8 mouse cellular contexts compared by ENCODE assay signal in the genomic region with DNA sequence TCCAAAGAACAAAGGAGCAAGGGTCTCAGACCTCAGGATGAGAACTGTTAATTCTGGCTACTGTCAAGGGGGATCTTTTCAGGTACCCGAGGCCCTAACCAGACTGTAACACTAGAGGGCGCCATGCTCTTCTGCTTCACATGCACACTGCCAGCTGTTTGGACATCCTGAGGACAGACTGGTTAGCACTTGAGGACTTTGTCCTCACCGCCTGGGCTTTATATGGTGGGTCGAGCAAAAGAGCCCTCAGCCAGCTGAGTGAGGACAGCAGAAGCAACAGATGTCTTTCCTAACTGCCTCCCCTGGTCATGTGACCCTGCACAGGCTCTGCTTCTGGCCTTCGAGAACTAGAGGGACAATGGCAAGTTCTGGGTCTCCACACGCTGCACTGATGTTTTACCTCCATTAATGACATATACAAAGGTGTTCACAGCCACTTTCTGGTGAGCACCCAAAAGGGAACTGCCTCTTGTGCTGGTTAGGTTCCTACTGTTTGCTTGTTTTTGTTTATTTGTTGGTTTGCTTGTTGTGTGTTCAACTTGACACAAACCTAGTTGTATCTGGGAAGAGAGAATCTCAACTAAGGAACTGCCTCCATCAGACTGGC. TPM values are rescaled to one million over a fixed set of nuclear protein-coding genes. Genes with fewer than 3 reads are reported as not detected.
DNase-seq lines count a peak whose midpoint lies in the region; ATAC-seq and TF ChIP-seq lines count a peak whose summit lies in the region.

No protein-coding gene starts in this region.

- H3K4me3 ChIP-seq in embryonic facial prominence, embryonic 11.5 days (ENCODE audit: low read depth, low read length), result no peak overlapping the region
- H3K4me3 ChIP-seq in kidney, postnatal 0 days (replicated peaks; ENCODE audit: low read depth, low read length), result no peak overlapping the region
- H3K4me3 ChIP-seq in liver, embryonic 11.5 days (ENCODE audit: low read depth, low read length), result no peak overlapping the region
- no peak overlapping the region for H3K4me3 ChIP-seq in neural tube, embryonic 11.5 days (ENCODE audit: low read depth, low read length)
- no peak overlapping the region for H3K4me3 ChIP-seq in stomach, embryonic 15.5 days (replicated peaks)

- H3K36me3 ChIP-seq in embryonic facial prominence, embryonic 11.5 days (replicated peaks; ENCODE audit: control insufficient read depth, insufficient read depth, low read depth, low read length), result no peaks in the 10 kb centered on the region
- H3K36me3 ChIP-seq in kidney, postnatal 0 days (ENCODE audit: insufficient read depth, low read length), result no peaks in the 10 kb centered on the region
- no peaks in the 10 kb centered on the region for H3K36me3 ChIP-seq in liver, embryonic 11.5 days (ENCODE audit: control insufficient read depth, insufficient read depth, low read length)
- H3K36me3 ChIP-seq in neural tube, embryonic 11.5 days (ENCODE audit: control insufficient read depth, insufficient read depth, low read length), result no peaks in the 10 kb centered on the region
- H3K36me3 ChIP-seq in stomach, embryonic 15.5 days, result no peaks in the 10 kb centered on the region

- 29% methylated on average over 6 of the region's 6 CpGs for WGBS in embryonic facial prominence, embryonic 11.5 days
- 20% methylated on average over 6 of the region's 6 CpGs for WGBS in kidney, postnatal 0 days
- WGBS in liver, embryonic 11.5 days, result 30% methylated on average over 6 of the region's 6 CpGs
- whole genome bisulfite sequencing in neural tube, embryonic 11.5 days, result 32% methylated on average over 6 of the region's 6 CpGs
- WGBS in stomach, embryonic 15.5 days, result 20% methylated on average over 6 of the region's 6 CpGs

- peak; percentile 98 for TF ChIP-seq CTCF in kidney, postnatal 0 days (IDR thresholded peaks at IDR 0.05; ENCODE audit: low read depth)

- H3K9me3 ChIP-seq in embryonic facial prominence, embryonic 11.5 days (replicated peaks; ENCODE audit: control insufficient read depth, low read length), result no peaks in the 10 kb centered on the region
- H3K9me3 ChIP-seq in kidney, postnatal 0 days (replicated peaks; ENCODE audit: low read length), result no peaks in the 10 kb centered on the region
- no peaks in the 10 kb centered on the region for H3K9me3 ChIP-seq in liver, embryonic 11.5 days (ENCODE audit: control insufficient read depth, low read length)
- no peaks in the 10 kb centered on the region for H3K9me3 ChIP-seq in neural tube, embryonic 11.5 days (ENCODE audit: control insufficient read depth, low read length)
- H3K9me3 ChIP-seq in stomach, embryonic 15.5 days, result no peaks in the 10 kb centered on the region

- no peaks in the 10 kb centered on the region for H3K27me3 ChIP-seq in embryonic facial prominence, embryonic 11.5 days (ENCODE audit: control insufficient read depth, insufficient read depth, low read length)
- no peaks in the 10 kb centered on the region for H3K27me3 ChIP-seq in kidney, postnatal 0 days (ENCODE audit: insufficient read depth, low read length)
- no peaks in the 10 kb centered on the region for H3K27me3 ChIP-seq in liver, embryonic 11.5 days (replicated peaks; ENCODE audit: control insufficient read depth, insufficient read depth, low read length)
- H3K27me3 ChIP-seq in neural tube, embryonic 11.5 days (ENCODE audit: control insufficient read depth, insufficient read depth, low read length), result no peaks in the 10 kb centered on the region
- H3K27me3 ChIP-seq in stomach, embryonic 15.5 days (replicated peaks), result no peaks in the 10 kb centered on the region

- H3K4me1 ChIP-seq in embryonic facial prominence, embryonic 11.5 days (ENCODE audit: control insufficient read depth, insufficient read depth, low read length), result no peaks in the 10 kb centered on the region
- no peaks in the 10 kb centered on the region for H3K4me1 ChIP-seq in kidney, postnatal 0 days (replicated peaks; ENCODE audit: insufficient read depth, low read length)
- no peaks in the 10 kb centered on the region for H3K4me1 ChIP-seq in liver, embryonic 11.5 days (replicated peaks; ENCODE audit: control insufficient read depth, insufficient read depth, low read length)
- H3K4me1 ChIP-seq in neural tube, embryonic 11.5 days (ENCODE audit: control insufficient read depth, insufficient read depth, low read length), result no peaks in the 10 kb centered on the region
- H3K4me1 ChIP-seq in stomach, embryonic 15.5 days, result no peaks in the 10 kb centered on the region

- no peak overlapping the region for H3K9ac ChIP-seq in embryonic facial prominence, embryonic 11.5 days (replicated peaks; ENCODE audit: low read length)
- no peak overlapping the region for H3K9ac ChIP-seq in kidney, postnatal 0 days (ENCODE audit: low read depth, low read length)
- no peak overlapping the region for H3K9ac ChIP-seq in liver, embryonic 11.5 days (ENCODE audit: low read depth, low read length)
- no peak overlapping the region for H3K9ac ChIP-seq in neural tube, embryonic 11.5 days (ENCODE audit: low read length)
- no peak overlapping the region for H3K9ac ChIP-seq in stomach, embryonic 15.5 days

- no peak overlapping the region for H3K4me2 ChIP-seq in embryonic facial prominence, embryonic 11.5 days (ENCODE audit: low read depth, low read length)
- no peak overlapping the region for H3K4me2 ChIP-seq in kidney, postnatal 0 days (ENCODE audit: low read length)
- no peak overlapping the region for H3K4me2 ChIP-seq in liver, embryonic 11.5 days
- no peak overlapping the region for H3K4me2 ChIP-seq in neural tube, embryonic 11.5 days (ENCODE audit: low read depth)
- no peak overlapping the region for H3K4me2 ChIP-seq in stomach, embryonic 15.5 days

- ATAC-seq in embryonic facial prominence, embryonic 11.5 days (replicated peaks; ENCODE audit: insufficient number of reproducible peaks, low FRiP score, low TSS enrichment, low read depth), result peak; percentile 75; the same call in 1 of the 2 replicates
- ATAC-seq in kidney, postnatal 0 days (replicated peaks; ENCODE audit: low FRiP score, low read depth), result peak; percentile 85
- no peak for ATAC-seq in liver, embryonic 11.5 days (replicated peaks; ENCODE audit: low FRiP score)
- no peak for ATAC-seq in neural tube, embryonic 11.5 days (ENCODE audit: insufficient read depth, low FRiP score, low TSS enrichment)
- peak; percentile 66; the same call in 1 of the 2 replicates for ATAC-seq in stomach, embryonic 15.5 days (ENCODE audit: insufficient read depth, low FRiP score, low read depth)

- H3K27ac ChIP-seq in embryonic facial prominence, embryonic 11.5 days (replicated peaks; ENCODE audit: low read depth, low read length), result no peak overlapping the region
- H3K27ac ChIP-seq in kidney, postnatal 0 days, result no peak overlapping the region
- H3K27ac ChIP-seq in liver, embryonic 11.5 days (ENCODE audit: low read depth, low read length), result no peak overlapping the region
- H3K27ac ChIP-seq in neural tube, embryonic 11.5 days (ENCODE audit: low read depth, low read length), result no peak overlapping the region
- no peak overlapping the region for H3K27ac ChIP-seq in stomach, embryonic 15.5 days

- peak; percentile 86 for DNase-seq in 3T3-L1 (ENCODE audit: low read depth, low spot score)
- peak; percentile 57 for DNase-seq in adrenal gland, adult 8-10 months
- peak; percentile 92 for DNase-seq in embryonic facial prominence, embryonic 11.5 days (ENCODE audit: low spot score)
- DNase-seq in heart, adult 9 months (ENCODE audit: low spot score in 2 of 2), result peak; percentile 69 to 81
- DNase-seq in kidney, postnatal 0 days (ENCODE audit: low spot score), result peak; percentile 95
- DNase-seq in liver, embryonic 11.5 days (ENCODE audit: low spot score), result peak; percentile 69
- DNase-seq in neural tube, embryonic 11.5 days (ENCODE audit: low spot score), result peak; percentile 83

RNA-seq across cellular contexts. Expression of a gene that starts 35.9 kb away (rescaled TPM):
- total RNA-seq in adrenal gland, adult 8-10 months (2022), result 1 to 10 TPM; 1.7 to 2.3 (median 2.0) TPM
- 0.25 and 0.42 TPM in 2 replicates for polyA plus RNA-seq in embryonic facial prominence, embryonic 11.5 days (2014; fragmentation: Nextera tagmentation; extraction: Ambion mirVana)
- 0.05 and 0.13 TPM in 2 replicates for polyA plus RNA-seq in kidney, postnatal 0 days (2015; fragmentation: Nextera tagmentation; extraction: Ambion mirVana)
- 0.27 and 0.34 TPM in 2 replicates for polyA plus RNA-seq in liver, embryonic 11.5 days (2014; fragmentation: Nextera tagmentation; extraction: Ambion mirVana)
- polyA plus RNA-seq in neural tube, embryonic 11.5 days (2014; fragmentation: Nextera tagmentation; extraction: Ambion mirVana), result 1.4 and 1.5 TPM in 2 replicates
- polyA plus RNA-seq in stomach, embryonic 15.5 days (2015; fragmentation: Nextera tagmentation; extraction: Ambion mirVana), result 3.0 and 3.2 TPM in 2 replicates

RNA-seq across cellular contexts. Expression of a gene that starts 39.9 kb away (rescaled TPM):
- 1 to 10 TPM in 2 of 4 experiments, under 1 TPM in 2; 0.43 to 2.9 (median 0.96) TPM for total RNA-seq in adrenal gland, adult 8-10 months (2022)
- 0.18 and 0.48 TPM in 2 replicates for polyA plus RNA-seq in embryonic facial prominence, embryonic 11.5 days (2014; fragmentation: Nextera tagmentation; extraction: Ambion mirVana)
- polyA plus RNA-seq in kidney, postnatal 0 days (2015; fragmentation: Nextera tagmentation; extraction: Ambion mirVana), result 45.7 and 51.5 TPM in 2 replicates
- polyA plus RNA-seq in liver, embryonic 11.5 days (2014; fragmentation: Nextera tagmentation; extraction: Ambion mirVana), result 1.4 TPM in 2 replicates
- polyA plus RNA-seq in neural tube, embryonic 11.5 days (2014; fragmentation: Nextera tagmentation; extraction: Ambion mirVana), result 0.08 TPM in 1 of 2 replicates, not detected in the other
- 2.1 and 2.4 TPM in 2 replicates for polyA plus RNA-seq in stomach, embryonic 15.5 days (2015; fragmentation: Nextera tagmentation; extraction: Ambion mirVana)

Comparison
In these comparisons a context has a peak if more than half of its experiments do, and no peak if none do; other contexts are left out.
1. ATAC-seq: peak in embryonic facial prominence, embryonic 11.5 days (single experiment), kidney, postnatal 0 days (single experiment) and stomach, embryonic 15.5 days (single experiment); none in liver, embryonic 11.5 days (single experiment) and neural tube, embryonic 11.5 days (single experiment).
2. RNA of a gene that starts 39.9 kb away (polyA plus RNA-seq): 45.7 to 51.5 TPM in kidney, postnatal 0 days; 2.1 to 2.4 TPM in stomach, embryonic 15.5 days, 1.4 TPM in liver, embryonic 11.5 days, 0.18 to 0.48 TPM in embryonic facial prominence, embryonic 11.5 days and 0.08 TPM in neural tube, embryonic 11.5 days; every median in the first group is over 10 times any median in the second.
3. Peak in every context shown above with its lines, with median percentiles within 50 percentile points of each other: DNase-seq.